ENCODE assay signal across 8 mouse cellular contexts in genomic region chr9:111356386-111356785, GRCm38 (mm10). TPM values are rescaled to one million over a fixed set of nuclear protein-coding genes. Genes with fewer than 3 reads are reported as not detected.
DNase-seq lines count a peak whose midpoint lies in the region; ATAC-seq lines count a peak whose summit lies in the region.

No protein-coding gene starts in this region.

- no peak overlapping the region for H3K27ac ChIP-seq in forebrain, embryonic 10.5 days
- H3K27ac ChIP-seq in forebrain, embryonic 16.5 days (ENCODE audit: low read length), result no peak overlapping the region
- no peak overlapping the region for H3K27ac ChIP-seq in neural tube, embryonic 12.5 days

- no peak overlapping the region for H3K4me3 ChIP-seq in forebrain, embryonic 10.5 days
- H3K4me3 ChIP-seq in forebrain, embryonic 16.5 days (replicated peaks; ENCODE audit: low read length), result no peak overlapping the region
- no peak overlapping the region for H3K4me3 ChIP-seq in neural tube, embryonic 12.5 days

- no peak overlapping the region for H3K9ac ChIP-seq in forebrain, embryonic 16.5 days (replicated peaks; ENCODE audit: low read depth, low read length)
- no peak overlapping the region for H3K9ac ChIP-seq in neural tube, embryonic 12.5 days

- intact Hi-C loops in left cerebral cortex, postnatal 4 days (cut with DNase I), result loop anchor here (2.0 kb wide), 1 partner anchor 122 kb away; no protein-coding TSS in a partner anchor

- H3K9me3 ChIP-seq in forebrain, embryonic 10.5 days, result no peaks in the 10 kb centered on the region
- no peaks in the 10 kb centered on the region for H3K9me3 ChIP-seq in forebrain, embryonic 16.5 days (ENCODE audit: control insufficient read depth, low read length)
- H3K9me3 ChIP-seq in neural tube, embryonic 12.5 days, result no peaks in the 10 kb centered on the region

- H3K4me2 ChIP-seq in forebrain, embryonic 16.5 days (ENCODE audit: low read length), result no peak overlapping the region
- no peak overlapping the region for H3K4me2 ChIP-seq in neural tube, embryonic 12.5 days (replicated peaks)

- peaks cover 12% of the 10 kb centered on the region for H3K4me1 ChIP-seq in forebrain, embryonic 10.5 days
- H3K4me1 ChIP-seq in forebrain, embryonic 16.5 days (replicated peaks; ENCODE audit: control insufficient read depth, insufficient read depth, low read length), result 0 out of 2 replicates have a peak, but pooled peaks cover under 1% of the 10 kb centered on the region
- peaks cover 4% of the 10 kb centered on the region; the same call in 1 of the 2 replicates for H3K4me1 ChIP-seq in neural tube, embryonic 12.5 days

- H3K36me3 ChIP-seq in forebrain, embryonic 10.5 days (replicated peaks), result no peaks in the 10 kb centered on the region
- no peaks in the 10 kb centered on the region for H3K36me3 ChIP-seq in forebrain, embryonic 16.5 days (ENCODE audit: control insufficient read depth, insufficient read depth)
- H3K36me3 ChIP-seq in neural tube, embryonic 12.5 days, result no peaks in the 10 kb centered on the region

- peak; percentile 20 for DNase-seq in forebrain, embryonic 10.5 days (ENCODE audit: extremely low spot score, low spot score)
- DNase-seq in left cerebral cortex, postnatal 4 days, result peak; percentile 58
- no peak for DNase-seq in left cerebral cortex, adult 11 months (ENCODE audit: low spot score)
- DNase-seq in embryo, embryonic 9.5 days (ENCODE audit: extremely low spot score), result peak; percentile 42
- DNase-seq in spleen, postnatal 10 days (ENCODE audit: low spot score in 2 of 2), result no peak
- no peak for DNase-seq in adrenal gland, postnatal 25 days

- no peaks in the 10 kb centered on the region for H3K27me3 ChIP-seq in forebrain, embryonic 10.5 days (ENCODE audit: poor library complexity, severe bottlenecking)
- no peaks in the 10 kb centered on the region for H3K27me3 ChIP-seq in forebrain, embryonic 16.5 days (replicated peaks; ENCODE audit: control insufficient read depth, insufficient read depth, low read length)
- H3K27me3 ChIP-seq in neural tube, embryonic 12.5 days (replicated peaks), result no peaks in the 10 kb centered on the region

- 48% methylated on average over 3 of the region's 3 CpGs for WGBS in forebrain, embryonic 10.5 days
- WGBS in forebrain, embryonic 16.5 days, result 39% methylated on average over 3 of the region's 3 CpGs
- 22% methylated on average over 3 of the region's 3 CpGs for WGBS in neural tube, embryonic 12.5 days

- no peak for ATAC-seq in forebrain, embryonic 16.5 days
- ATAC-seq in neural tube, embryonic 12.5 days (ENCODE audit: low FRiP score, low read depth), result 0 out of 2 replicates have a peak, but pooled peaks have one; percentile 58

RNA-seq across cellular contexts. Expression of gene Trank1, which starts 44.8 kb away (rescaled TPM):
- polyA plus RNA-seq in forebrain, embryonic 10.5 days (2016; fragmentation: Nextera tagmentation; extraction: Ambion mirVana), result 0.15 and 0.20 TPM in 2 replicates
- 6.5 and 12.5 TPM in 2 replicates for polyA plus RNA-seq in forebrain, embryonic 16.5 days (2015; fragmentation: Nextera tagmentation; extraction: Ambion mirVana)
- total RNA-seq in left cerebral cortex, postnatal 4 days (2021), result 100 to 1,000 TPM; 128 to 152 TPM
- 0.72 and 1.0 TPM in 2 replicates for polyA plus RNA-seq in neural tube, embryonic 12.5 days (2016; fragmentation: Nextera tagmentation; extraction: Ambion mirVana)
- total RNA-seq in adrenal gland, postnatal 25 days (2021), result 69.1 and 74.9 TPM in 2 replicates

Comparison
In these comparisons a context has a peak if more than half of its experiments do, and no peak if none do; other contexts are left out.
1. DNase-seq: peak in forebrain, embryonic 10.5 days (single experiment), left cerebral cortex, postnatal 4 days (single experiment) and embryo, embryonic 9.5 days (single experiment); none in left cerebral cortex, adult 11 months (single experiment), spleen, postnatal 10 days (0 of 2) and adrenal gland, postnatal 25 days (single experiment).